Mouse (Mus musculus) CD4-positive, CD25-positive, alpha-beta regulatory T cell, adult 2 months (primary cell): ENCODE measurements around the gene Sh3bp5.

Source experiments
- DNase-seq: peaks from one replicate; pipeline ENCODE4 v3.0.0-alpha.2; 2012; ENCODE audit warnings: low read depth, low spot score

Gene Sh3bp5

GRCm38 (mm10) chr14:31393936-31394630 lies 41.8 kb downstream of the Sh3bp5 start:
- DNase-seq, result no peak

DNA sequence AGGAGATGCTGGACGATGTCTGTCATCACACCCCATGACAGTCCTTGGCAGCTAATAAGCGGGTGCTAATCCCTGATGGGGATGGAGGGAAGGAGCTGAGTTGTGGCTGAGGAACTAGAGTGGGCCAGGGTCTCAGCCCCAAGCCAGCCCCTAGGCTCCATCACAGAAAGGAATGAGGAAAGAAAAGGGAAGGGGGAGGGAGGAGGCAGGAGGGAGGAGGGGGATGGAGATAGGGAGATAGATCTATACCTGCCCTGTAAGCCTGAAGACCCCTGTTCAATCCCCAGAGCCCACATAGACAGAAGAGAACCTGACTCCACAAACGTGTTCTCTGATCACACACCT lies 42.4 kb downstream of the Sh3bp5 start:
- no peak for DNase-seq

- DNase-seq, result no peak
These were observed 42.9 kb downstream of the Sh3bp5 start for GRCm38 (mm10) chr14:31392873-31393545.

DNA sequence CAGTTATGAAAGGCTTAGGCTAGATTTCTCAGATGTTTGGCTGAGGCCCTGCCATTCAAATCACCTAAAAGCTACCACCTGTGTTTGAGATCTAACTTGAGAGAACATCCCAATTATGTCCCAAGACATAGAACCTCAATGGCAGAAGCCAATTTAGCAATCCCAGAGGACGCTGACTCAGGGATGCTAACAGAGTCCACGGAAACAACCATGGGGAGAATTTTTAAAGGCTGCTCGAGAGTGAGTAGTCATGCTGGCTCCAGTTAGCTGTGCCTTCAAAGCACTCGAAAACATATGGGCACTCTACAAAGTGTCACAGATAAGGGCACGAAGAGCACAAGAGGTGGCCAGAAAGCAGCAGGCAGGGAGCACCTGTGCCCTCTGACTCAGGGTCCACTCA lies 43.6 kb downstream of the Sh3bp5 start:
- no peak for DNase-seq

DNA sequence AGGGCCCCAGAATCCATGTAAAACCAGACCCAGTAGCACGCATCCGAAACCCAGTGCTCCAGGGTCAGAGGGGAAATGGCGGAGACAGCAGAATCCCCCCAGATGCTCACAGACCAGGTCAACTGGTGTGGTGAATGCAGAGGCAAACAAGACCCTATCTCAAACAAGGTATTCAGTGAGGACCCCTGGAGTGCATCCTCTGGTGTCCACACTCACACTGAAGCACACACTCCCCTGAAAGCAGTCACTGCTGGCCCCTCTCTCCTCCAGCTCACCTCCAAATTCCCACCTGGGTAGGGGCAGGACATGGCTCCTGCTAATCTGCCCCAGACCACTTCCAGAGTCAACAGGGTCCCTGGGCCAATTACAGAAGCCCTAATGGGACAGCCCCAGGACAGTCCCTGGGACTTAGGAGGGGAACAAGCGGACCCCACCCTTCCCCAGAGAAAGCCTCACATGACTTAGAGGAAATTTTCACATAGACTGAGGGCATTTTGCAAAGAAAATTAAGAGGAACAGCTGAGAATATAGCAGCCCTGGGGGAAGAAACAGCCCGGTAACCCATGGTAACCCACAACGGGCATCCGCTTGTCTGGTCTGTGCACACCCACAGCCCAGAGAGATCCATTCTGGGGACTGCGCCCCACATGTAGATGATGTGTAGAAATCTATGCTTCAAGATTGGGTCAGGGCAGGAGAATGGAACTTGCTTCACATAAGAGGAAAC lies 46.3 kb downstream of the Sh3bp5 start:
- peak; percentile 53 for DNase-seq

GRCm38 (mm10) chr14:31388086-31388872 lies 47.6 kb downstream of the Sh3bp5 start:
- peak; percentile 34 for DNase-seq

DNA sequence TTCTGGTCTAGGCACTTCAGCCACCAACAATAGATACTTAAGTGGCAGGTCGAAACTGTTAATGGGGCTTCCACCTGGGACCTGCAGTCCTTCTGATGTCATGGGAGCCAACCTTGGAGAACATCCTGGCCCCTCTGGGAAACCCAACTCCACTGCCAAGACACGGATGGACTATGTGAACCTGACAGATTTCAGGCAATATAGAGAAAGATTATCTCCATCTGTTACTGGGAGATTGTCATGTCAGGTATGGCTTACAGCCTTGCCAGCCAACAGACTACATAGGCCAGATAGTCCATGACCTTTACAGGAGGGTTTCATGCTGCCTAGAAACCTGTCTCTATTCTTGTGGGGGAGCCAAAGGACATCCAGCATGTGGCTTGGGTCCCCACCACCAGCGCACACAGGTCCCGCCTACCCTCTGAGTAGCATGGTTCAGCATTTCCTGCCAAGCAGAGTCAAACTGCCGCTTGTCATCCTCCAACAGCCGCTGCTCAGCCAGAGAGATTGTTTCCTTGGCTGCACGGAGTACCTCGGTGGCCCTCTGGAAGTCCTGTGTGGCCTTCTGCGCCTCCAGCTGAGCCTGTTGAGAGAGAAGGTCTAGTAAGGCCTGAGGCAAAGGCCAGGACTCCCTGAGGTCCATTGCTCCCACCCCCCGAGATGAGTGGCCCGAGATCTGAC lies 48.4 kb downstream of the Sh3bp5 start:
- DNase-seq, result peak; percentile 64

- DNase-seq, result peak; percentile 83
These were observed 49.7 kb downstream of the Sh3bp5 start for GRCm38 (mm10) chr14:31385977-31386697.

DNA sequence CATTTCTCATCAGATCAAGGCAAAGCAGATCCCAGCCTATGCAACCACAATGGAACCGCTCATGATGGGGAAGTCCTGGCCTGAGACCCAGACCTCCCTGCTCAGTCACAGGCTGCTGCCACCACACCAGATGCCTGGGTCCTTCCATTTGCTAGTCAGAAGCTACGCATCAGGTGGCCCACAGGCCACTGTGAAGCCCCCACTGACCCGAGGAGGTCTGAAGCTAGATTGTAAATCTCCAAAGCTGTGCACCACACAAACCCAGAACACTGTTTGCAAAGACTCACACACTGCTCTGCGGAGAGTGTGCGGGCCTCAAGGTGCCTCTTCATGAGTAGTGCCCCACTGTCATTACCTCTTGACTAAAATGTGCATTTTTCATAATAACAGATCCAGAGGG lies 50.5 kb downstream of the Sh3bp5 start:
- DNase-seq, result no peak

GRCm38 (mm10) chr14:31384366-31385323 lies 51.2 kb downstream of the Sh3bp5 start:
- no peak for DNase-seq

GRCm38 (mm10) chr14:31383470-31384050 lies 52.3 kb downstream of the Sh3bp5 start:
- DNase-seq, result peak; percentile 41

GRCm38 (mm10) chr14:31382276-31382675 lies 53.6 kb downstream of the Sh3bp5 start:
- no peak for DNase-seq

DNA sequence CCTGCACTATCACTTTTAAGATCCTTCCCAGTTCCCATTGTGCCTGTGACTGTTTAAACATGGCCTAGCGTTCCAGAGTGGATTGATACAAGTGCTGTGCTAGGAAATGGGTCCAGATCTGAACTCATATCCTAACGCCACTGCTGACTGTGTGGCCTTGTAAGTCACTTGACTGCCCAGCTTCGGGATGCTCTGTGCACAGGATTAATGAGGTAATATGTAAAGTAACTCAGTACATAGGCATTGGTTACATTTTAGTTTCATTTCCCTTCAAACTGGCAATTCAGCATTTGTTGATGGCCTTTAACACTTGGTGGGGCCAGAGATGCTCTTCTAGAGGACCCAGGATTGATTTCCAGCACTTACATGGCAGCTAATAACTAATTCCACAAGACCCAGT lies 59.5 kb downstream of the Sh3bp5 start:
- DNase-seq, result no peak

- DNase-seq, result no peak
These were observed 61.5 kb downstream of the Sh3bp5 start for GRCm38 (mm10) chr14:31374390-31374789.

- no peak for DNase-seq
These were observed 66.5 kb downstream of the Sh3bp5 start for GRCm38 (mm10) chr14:31369377-31369776.

DNA sequence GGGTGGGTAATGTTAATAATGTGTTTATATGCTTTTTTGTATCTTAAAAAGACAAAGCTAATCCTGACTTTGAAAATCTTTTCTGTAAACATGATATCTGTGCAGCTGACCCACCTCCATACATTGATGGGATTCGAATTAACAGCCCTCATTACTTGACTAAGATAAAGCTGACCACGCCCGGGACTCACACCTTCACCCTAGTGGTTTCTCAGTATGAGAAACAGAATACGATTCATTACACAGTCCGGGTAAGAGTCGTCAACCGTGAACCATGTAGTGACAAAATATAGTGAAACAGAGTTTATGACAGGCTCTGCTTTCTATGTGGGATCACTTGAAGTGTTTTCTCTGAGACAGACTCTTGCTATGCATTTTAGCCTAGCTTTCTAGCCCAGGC lies 67.9 kb downstream of the Sh3bp5 start:
- DNase-seq, result no peak

DNA sequence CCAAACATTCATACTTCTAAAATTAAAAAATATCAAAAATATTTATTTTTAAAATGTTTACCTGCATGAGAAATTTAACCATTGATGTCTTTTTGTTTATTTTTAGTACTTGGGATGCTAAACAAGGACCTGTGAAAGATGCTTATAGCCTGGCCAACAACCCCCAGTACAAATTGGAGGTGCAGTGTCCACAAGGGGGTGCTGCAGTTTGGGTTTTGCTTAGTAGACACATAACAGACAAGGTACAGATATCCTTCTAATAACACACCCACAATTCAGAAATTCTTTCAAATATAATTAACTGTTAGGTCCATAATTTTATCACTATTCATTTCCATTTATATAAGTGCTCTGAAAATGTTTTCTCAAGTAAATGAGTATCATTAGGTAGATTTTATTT lies 70.5 kb downstream of the Sh3bp5 start:
- DNase-seq, result peak; percentile 89

- DNase-seq, result no peak
These were observed 71.3 kb downstream of the Sh3bp5 start for GRCm38 (mm10) chr14:31364589-31364988.

DNA sequence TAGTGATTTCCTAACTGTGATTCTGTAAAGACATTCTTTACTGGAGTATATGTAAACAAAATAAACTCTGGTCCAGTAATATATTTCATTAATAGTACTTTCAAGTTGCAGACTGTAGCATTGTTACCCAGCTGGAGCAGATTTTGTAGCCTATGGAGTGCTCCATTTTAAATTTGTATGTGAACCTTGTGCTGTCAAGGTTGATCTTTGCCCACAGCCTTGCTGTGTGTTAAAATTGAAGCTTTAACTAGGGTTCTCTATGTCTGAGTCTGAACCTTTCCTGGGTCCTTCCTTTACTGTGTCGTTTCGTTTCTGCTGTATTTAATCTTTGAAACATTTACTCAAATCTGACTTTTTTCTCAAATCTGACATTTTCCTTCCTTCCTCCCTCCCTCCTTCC lies 73.6 kb downstream of the Sh3bp5 start:
- no peak for DNase-seq
